Mouse (Mus musculus) liver, embryonic 14.5 days (tissue): ENCODE results near the gene Elmo2.

Source experiments
- CTCF ChIP-seq: IDR thresholded peaks from 2 replicates; pipeline ENCODE4 v1.5.1; 2016; ENCODE audit warnings: antibody characterized with exemption, low read depth, control low read depth
- EP300 ChIP-seq: IDR thresholded peaks from 2 replicates; pipeline ENCODE4 v1.6.1; 2016; ENCODE audit warnings: antibody characterized with exemption, low read depth

- TF ChIP-seq CTCF, result no peak
- no peak for TF ChIP-seq EP300
These were observed 29.7 kb downstream of the Elmo2 start for GRCm38 (mm10) chr2:165296571-165296970.
